Mouse (Mus musculus) left cerebral cortex, postnatal 36 days (tissue): Measurements from ENCODE around the gene Lmf1. TPM values are rescaled to one million over a fixed set of nuclear protein-coding genes. Genes with fewer than 3 reads are reported as not detected.

Experiments used
- DNase-seq, 2 experiments: peaks; one replicate each; pipeline ENCODE4 v3.0.0; 2021 to 2022; ENCODE audit warnings: low spot score in 2 of 2, mixed read lengths in 1 of 2
- intact Hi-C: fragments of 180-260 bp; cut with DNase I; formaldehyde crosslinking; loops from one replicate; pipeline ENCODE4 v1.15.1; 2025
- total RNA-seq, 2 experiments: library from RNA; stranded (reverse); gene quantifications; 2 replicates each; pipeline ENCODE4 v1.2.3; 2021

Gene Lmf1
- 10 to 100 TPM; 22.1 to 26.7 TPM for total RNA-seq

DNA sequence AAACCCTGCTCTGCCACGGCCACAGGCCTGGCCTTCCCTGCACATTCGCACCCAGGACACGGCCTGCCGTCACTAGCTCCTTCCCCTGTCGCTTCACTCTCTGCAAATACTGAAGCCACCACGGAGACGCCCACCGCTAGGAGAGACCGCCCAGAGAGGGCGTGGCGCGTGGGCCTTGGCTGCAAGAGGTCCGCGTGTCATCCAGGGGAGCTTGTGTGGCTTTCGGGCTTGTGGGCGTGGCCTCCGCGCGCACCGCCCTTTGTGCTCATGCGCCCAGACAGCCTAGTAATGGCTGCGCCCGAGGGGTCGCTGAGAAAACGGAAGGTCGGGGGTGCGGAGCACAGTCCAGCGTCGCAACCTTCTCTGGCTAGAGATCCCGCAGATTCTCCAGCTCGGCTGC lies at the start of gene Lmf1:
Gene Lmf1 (plus strand): TSS at position 166 of the 400 bp plus-strand sequence.
- peak; percentile 93 to 94 for DNase-seq
- intact Hi-C loops: loop anchor here (10.0 kb wide), 1 partner anchor 226 kb away; the partner anchor contains the start of gene Fbxl16

DNA sequence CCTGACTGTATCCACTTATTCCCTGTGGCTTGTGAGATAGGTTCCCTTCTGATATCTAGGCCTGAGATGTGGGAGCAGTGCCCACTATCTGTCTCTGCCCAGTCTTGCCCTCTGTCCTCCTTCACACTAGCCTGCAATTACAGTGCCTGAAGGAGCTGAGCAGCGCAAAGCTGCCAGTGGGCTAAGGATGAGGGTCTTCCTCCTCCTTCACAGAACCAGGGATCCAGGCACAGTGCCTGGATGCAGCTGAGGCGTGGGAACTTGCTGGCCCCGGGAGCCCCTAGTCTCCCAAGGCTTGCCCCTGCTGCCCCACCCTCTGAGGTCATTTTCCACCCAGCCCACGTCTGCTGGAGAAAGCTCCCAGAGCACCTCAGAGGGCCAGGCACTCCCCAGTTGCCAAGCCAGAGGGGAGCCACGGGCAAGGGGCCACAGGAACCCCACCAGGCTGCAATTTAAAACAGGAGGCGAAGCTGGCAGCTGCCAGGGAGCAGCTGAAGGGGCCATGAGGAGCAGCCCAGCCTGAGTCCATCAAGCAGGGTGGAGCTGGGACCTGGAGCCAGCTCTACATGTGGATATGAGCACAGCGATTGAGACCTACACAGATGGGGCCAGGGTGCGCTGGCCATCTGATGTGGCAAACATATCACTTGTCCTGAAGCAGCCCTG lies 48.4 kb upstream of the Lmf1 start:
- intact Hi-C loops: no loop called here
- no peak for DNase-seq

DNA sequence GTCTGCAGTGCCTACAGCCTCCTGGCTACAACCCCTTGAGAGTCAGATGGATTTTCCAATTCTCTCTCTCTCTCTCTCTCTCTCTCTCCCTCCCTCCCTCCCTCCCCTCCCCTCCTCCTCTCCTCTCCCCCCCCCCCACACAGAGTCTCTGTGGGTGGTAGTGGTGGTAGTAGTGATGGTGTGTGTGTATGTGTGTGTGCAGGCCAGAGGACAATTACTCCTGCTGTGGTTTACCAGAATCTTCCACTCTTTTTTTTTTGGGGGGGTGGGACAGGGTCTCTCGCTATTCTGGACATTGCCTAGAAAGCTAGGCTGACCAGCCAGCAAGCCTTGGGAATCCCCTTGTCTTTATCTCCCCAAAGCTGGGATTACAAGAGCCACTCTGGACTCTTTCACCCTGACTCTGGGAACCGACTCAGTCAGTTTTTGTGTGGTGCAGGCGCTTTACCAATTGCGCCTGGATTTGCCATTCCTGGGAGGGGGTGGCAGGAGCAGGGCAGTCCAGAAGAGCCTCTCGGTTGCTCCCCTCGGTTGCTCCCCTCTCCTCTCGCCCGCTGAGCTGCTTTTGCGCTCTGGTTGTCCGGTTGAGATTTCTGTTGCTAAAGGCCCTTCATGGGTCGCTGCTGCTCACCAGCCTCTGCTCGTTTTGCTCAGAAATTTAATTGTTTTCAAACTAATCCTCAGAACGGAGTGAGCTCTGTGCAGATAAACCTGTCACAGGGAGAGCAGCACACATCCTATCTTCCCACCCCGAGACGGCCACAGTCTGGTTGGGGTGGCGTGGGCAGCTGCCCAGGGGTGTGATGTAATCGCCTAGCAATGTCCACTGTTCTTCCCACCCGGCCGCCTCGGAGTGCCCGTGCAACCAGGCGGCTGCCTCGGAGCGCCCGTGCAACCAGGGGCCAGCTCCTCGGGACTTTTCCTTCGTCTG lies 39.7 kb upstream of the Lmf1 start:
- intact Hi-C loops: no loop called here
- DNase-seq: peak; percentile 25 to 40

DNA sequence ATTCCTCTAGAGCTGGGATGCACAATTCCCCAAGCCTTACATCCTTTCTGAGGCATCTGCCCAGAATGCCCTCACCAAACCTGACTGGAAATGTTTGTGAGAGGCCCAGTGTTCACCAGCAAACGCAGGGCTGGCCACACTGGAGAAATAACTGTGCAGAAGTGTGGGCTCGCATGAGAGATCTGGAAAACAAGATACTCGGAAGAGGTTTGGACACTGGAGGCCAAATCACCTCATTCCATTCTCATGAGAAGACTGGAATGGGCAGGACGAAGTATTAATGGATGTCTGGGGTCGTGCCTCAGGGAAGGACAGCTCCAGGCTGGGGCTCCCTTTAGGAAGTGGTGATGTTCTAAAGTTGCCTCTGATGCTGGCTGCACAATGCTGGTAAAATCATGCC lies 38.2 kb upstream of the Lmf1 start:
- DNase-seq: no peak

DNA sequence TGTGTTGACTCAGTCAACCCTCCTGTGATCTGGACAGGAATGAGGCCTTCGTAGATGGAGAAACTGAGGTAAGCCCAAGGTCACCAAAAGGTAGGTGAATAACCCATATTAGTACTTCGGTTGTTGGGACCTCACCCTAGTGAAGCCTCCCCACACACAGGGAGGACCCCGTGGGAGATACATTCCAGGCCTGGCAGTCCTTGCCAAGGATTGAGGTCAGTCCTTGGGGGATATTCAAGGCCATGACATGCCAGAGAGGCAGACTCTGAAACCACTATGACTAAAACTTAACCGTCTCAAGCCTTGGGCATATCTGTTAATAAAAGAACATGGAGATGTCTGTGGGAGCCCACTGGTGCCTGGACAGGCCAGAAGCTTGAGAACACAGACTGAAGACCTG lies 37.1 kb upstream of the Lmf1 start:
- no peak for DNase-seq
- intact Hi-C loops: no loop called here

More for the DNA sequence above, 38.2 kb upstream of the Lmf1 start:
- intact Hi-C loops: no loop called here

DNA sequence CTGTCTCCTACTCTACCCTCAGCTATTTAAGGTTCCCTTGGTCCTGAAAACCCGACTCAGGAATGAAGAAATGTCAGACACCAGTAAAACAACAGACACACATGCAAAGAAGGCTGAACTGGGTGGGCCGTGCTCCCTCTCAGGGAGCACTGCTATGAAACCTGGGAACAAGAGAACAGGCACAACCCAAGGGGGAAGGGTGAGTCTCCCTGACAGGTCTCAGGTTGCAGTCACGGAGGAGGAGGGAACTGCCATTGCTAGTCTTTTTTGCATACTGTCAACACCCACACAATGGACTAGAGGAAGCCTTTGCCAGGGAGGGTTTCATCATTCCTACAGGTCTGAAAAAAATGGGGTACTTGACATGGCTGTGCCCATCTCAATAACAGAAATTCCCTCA lies 31.9 kb upstream of the Lmf1 start:
- intact Hi-C loops: no loop called here
- no peak for DNase-seq

DNA sequence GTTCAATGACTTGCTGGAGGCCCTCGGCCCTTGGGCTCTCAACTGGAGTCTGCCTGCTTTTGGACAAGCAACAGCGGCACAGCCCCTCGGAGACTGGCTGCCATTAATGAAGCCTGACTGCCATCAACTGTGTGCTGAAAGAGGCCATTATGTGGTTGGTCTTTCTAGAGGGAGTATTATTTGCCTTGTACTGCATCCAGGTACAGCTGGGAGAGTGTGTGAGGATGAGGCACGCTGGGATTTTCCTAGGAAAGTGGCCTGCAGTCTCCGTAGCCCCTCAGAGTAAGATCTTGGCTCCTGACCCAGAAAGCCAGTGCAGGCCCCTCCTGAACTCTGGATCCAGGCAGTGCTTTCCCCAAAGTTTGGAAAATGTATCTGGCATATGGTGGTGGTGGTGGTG lies 28.9 kb upstream of the Lmf1 start:
- DNase-seq: no peak
- intact Hi-C loops: no loop called here

DNA sequence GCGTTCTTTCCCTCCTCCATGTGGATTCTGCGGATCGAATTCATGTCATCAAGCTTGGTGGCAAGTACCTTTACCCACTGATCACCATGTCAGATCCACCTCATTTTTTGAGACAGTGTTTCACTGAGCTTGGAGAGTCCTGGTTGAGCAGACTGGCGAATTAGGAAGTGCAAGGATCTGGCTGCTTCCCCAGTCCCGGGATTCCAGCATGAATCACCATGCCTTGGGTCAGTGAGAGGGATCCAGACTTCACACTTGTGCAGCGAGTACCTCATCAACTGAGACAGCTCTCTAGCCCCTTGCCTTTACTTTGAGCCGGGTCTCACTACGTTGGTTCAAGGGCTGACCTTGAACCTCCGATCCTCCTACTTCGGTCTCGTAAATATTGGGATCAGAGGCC lies 27.6 kb upstream of the Lmf1 start:
- no peak for DNase-seq
- intact Hi-C loops: no loop called here

DNA sequence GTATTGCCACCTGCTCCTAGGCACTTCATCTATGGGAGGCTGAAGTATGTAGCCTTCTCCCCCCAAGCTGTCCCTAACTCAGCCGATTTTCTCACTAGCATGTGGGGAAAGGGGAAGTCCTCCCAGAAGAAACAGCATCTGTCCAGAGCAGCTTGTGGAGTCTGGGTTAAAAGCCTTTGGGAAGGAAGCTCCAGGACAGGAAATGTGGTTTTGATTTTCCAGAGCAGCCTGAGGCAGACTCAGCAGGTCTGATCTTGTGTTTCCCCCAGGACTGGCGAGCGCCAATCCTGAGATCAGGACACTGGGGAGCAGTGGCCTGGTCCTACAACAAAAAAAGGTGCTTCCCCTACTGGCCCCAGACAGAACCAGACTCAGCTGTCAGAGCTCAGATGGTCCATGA lies 23.7 kb upstream of the Lmf1 start:
- no peak for DNase-seq
- intact Hi-C loops: loop anchor here (5.0 kb wide), 1 partner anchor 38 kb away; no protein-coding TSS in a partner anchor

DNA sequence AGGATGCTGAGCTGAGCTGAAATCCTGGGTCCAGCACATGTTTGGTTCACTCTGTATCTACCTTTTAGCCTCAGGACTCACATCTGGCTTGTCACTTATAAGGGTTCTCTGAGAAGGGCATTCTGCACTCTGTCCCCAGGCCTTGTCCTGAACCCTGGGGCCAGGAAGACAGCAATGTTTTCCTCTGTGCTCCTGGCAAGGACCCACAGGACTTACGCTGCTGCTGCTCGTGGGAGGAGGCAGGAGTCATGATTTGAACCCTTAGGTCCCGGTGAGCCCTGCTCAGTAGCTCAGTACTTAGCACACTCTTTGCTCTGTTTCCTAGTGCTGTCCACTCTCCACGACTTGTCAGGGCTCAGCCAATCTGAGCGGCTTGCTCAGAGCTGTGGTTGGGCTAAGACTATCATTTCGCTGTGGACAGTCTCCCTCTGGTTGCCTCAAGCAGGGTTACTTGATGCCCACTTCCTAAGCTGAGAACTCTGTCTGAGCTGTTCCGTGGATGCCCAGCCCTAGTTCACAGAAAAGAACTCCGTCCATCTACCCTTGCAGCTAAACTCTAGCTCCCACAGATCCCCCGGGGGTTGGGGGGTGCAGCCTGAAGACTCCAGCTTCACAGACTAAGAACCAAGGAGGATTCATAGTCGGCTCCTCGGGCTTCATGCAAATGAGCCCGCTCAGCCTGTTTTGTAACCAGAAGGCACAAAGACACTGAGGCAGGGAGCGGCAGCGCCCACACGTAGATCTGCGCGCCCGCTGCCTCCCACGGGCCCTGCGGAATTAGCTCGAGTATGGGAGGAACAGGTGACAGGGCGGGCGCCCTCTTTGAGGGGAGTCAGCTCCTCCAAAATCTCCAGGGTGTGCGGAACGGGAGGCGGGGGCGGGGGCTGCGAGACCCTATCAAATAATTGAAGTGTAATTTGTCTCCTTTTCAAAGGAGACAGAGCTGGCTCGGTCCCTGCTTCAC lies 22.9 kb upstream of the Lmf1 start:
- intact Hi-C loops: loop anchor here (1.0 to 5.0 kb wide), 2 partner anchors 39 to 68 kb away; no protein-coding TSS in a partner anchor

DNA sequence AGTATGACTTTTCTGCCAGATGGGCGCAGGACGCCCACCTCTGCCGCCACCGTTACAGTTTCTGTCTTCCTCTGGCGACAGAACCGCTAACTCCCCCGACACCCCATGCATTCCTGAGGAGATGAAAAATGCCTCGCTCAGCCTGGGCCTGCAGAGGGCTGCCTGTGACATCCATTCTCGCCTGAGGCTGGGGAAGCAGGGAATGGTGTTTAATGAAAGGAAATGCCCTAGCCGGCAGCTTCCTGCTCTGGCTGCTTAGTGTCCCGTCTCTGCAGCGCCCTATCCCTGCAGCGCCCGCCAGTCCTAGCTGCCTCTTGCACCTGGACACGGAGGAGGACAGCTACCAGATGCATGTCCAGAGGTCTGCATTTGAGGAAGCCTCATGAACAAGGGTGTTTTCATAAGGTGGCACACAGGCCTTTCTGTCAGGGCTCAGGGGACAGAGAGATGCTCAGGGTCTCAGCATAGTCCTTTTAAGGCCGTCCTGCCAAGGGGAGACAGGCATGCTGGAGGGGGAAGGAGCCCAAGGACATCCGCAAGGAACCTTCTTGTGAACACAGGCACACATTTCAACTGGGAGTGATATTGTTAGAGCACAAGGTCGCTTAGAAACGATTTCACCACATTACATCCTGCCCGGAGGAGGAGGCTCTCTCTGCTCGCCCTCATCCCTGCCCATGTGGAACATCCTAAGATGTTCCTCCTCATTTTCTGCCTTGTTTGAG lies 22.1 kb upstream of the Lmf1 start:
- intact Hi-C loops: loop anchor here (1.0 to 5.0 kb wide), 2 partner anchors 39 to 68 kb away; no protein-coding TSS in a partner anchor
- peak in 1 of 2 experiments; percentile 89 for DNase-seq

More for the DNA sequence above, 22.9 kb upstream of the Lmf1 start:
- peak; percentile 88 to 90 for DNase-seq

DNA sequence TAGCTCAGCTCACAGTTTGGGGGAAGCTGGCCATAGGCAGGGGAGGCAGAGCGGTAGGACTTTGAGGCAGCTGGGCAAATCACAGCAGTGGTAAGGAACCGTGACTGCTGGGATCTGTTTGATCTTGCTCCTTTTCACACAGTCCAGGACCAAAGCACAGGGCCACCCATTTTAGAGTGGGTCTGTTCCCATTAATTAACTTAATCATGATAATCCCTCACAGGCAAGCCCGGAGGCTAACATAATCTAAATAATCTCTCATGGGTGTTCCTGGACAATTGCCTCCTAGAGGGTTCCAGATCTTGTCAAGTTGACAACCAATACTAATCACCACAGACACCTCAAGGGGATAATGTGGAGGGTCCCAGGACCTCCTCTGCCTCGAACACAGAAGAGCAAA lies 19.3 kb upstream of the Lmf1 start:
- DNase-seq: no peak
- intact Hi-C loops: loop anchor here (5.0 kb wide), 1 partner anchor 42 kb away; no protein-coding TSS in a partner anchor

DNA sequence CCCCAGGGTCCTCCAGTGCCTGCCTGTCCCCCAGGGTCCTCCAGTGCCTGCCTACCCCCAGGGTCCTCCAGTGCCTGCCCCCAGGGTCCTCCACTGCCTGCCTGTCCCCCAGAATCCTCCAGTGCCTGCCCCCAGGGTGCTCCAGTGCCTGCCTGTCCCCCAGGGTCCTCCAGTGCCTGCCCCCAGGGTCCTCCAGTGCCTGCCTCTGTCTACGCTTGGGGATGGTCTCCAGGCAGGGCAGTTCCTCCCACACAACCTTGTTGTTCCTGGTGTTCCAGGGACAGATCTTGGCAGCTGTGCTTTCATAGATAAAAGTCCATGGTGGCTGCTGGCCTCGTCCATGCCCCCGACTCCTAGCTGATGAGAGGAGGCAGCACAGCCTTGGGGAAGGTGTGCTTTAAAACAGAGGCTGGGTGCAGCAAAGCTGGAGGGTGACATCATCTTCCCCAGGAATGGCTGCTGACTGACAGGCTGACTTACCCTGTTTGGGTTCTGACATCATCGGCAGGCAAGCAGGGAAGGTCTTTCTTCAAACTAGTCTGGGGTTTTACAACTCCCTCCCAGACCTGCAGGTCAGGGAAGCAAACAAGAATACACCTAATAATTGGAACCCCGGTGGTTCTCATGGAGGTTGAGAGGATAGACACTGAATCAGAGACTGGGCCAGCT lies 18.2 kb upstream of the Lmf1 start:
- intact Hi-C loops: no loop called here
- DNase-seq: no peak

DNA sequence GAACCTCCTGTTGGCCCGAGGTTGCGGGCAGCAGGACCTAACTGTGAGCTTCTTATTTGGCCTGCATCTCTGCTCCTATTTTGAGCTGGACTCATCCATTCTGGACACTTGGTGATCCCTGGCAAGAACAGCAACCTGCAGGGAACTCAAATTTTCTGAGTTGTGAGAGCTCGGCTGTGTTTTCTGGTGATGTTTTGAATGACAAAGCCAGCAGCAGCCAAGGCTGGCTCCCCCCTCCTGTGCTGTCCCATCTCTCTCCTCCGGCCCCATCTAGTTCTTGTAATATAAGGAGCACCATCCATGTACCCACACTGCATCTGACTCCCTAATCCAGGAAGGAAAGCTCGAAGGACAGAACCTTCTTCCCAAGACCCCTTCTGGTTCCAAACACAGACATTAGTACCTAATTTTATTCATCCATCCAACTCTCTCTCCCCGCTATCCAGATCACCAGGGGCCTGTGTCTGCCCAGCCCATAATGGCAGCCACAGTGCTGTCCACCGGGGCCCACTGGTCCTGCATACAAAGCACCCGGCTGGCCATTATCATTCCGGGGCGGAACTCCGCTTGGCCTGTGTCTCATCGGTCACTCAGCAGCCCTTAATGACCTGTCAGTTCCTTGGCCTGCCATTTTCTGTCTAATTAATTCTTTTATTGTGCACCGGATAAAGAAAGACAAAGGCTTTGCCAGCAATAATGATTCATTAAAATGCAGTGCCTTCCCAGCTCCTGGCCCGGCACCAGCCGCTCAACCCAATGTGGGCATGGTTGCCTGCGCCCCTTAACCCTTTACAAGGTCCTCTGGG lies 17.5 kb upstream of the Lmf1 start:
- intact Hi-C loops: no loop called here
- peak; percentile 38 to 50 for DNase-seq

DNA sequence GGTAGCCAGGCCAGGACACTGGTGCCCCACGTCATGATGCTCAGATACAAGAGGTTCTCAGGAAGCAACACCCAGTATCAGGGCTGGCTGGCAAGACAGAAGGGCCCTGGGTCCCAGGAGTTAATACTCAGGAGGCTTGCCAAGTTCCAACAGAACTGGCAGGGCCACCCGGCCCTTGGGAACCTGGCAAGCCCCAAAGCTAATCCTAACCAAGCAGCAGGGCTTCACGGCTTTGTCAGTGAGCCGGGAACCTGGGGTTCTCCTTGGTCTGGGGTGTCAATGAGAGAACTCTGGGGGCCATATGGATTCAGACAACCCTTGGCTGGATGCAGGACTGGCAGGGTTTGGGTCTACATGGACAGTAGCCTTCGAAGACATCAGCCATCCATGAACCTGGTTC lies 14.4 kb upstream of the Lmf1 start:
- intact Hi-C loops: no loop called here

DNA sequence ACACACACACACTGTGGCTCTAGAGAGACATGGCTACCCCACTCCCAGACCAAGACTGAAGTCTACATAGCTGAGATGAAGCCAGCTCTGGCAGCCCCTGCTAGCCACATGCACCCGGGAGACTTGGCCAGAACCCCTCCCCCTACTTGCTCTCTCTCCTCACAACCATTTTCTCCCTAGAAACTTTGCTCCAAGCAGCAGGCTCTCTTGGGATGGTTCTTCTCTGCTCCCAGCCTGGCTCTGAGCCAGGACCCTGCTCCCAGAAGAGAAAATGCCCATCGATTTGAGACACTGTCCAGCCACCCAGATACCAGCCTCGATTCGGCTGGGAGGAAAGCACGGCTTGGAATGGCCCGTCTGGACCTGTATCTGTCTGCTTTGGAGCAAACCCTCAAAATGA lies 13.6 kb upstream of the Lmf1 start:
- DNase-seq: peak in 1 of 2 experiments; percentile 34
- intact Hi-C loops: loop anchor here (5.0 kb wide), 2 partner anchors 58 to 67 kb away; no protein-coding TSS in a partner anchor

More for the DNA sequence above, 14.4 kb upstream of the Lmf1 start:
- no peak for DNase-seq

DNA sequence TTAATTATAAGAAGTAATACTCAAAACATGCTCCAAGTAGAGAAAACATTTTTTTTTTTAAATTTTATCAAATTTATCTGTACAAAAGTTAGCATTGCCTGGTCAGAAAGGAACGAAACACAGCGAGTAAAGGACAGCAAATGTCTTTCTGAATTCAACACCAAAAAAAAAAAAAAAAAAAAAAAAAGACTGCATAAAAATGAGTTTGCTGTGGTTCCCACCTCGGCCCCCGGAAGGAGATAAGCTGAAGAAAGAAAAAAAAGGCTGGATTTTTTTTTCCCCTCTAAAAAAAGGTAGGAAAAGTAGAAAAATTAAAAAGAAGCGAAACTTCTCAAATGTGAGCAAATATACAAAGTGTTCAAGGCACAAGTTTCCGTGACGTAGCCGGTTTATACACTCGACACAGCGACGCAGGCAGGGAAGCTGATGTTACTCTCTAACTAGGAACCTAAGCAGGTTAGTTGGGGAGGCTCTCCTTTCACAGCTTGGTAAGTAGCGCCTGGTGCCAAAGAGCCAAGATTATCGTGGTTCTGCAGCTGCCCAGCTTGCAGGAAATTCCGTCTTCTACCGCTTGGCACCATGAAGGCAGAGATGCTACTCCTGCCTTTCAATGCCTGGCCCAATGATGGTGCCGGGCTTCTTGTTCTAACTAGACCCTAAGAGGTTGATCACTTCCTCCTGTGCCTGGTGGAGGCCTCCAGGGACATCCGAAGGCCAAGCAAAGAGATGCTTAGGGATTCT lies 12.9 kb upstream of the Lmf1 start:
- DNase-seq: peak in 1 of 2 experiments; percentile 27
- intact Hi-C loops: loop anchor here (5.0 kb wide), 2 partner anchors 59 to 66 kb away; no protein-coding TSS in a partner anchor
